Mouse (Mus musculus) fibroblast of lung, adult 2 months (primary cell): ENCODE measurements at regions not wholly inside any gene's neighbourhood (a gene's known extent, or its start where the extent isn't known, plus 50 kb on each side); places are given as distances from the start of the nearest gene placed in this dataset.

ENCODE experiments used
- DNase-seq: peaks from one replicate; pipeline ENCODE4 v3.0.0-alpha.2; 2011; ENCODE audit warnings: low read depth

GRCm38 (mm10) chr1:103762044-103762663, 1006.2 kb upstream of the Cdh20 start:
- DNase-seq = no peak

GRCm38 (mm10) chr1:103762745-103763144, 1005.6 kb upstream of the Cdh20 start:
- no peak for DNase-seq

- DNase-seq = no peak
Observed at GRCm38 (mm10) chr1:103767315-103767714, 1001.0 kb upstream of the Cdh20 start.

GRCm38 (mm10) chr1:103784692-103785091, 983.6 kb upstream of the Cdh20 start:
- DNase-seq = no peak

- DNase-seq = no peak
Observed at GRCm38 (mm10) chr1:103796337-103796736, 972.0 kb upstream of the Cdh20 start.

GRCm38 (mm10) chr1:103799343-103799742, 969.0 kb upstream of the Cdh20 start:
- peak; percentile 7 for DNase-seq

- DNase-seq = no peak
Observed at GRCm38 (mm10) chr1:103817946-103818345, 950.4 kb upstream of the Cdh20 start.
